Mouse (Mus musculus): ENCODE measurements around the gene Nudt11. TPM values are rescaled to one million over a fixed set of nuclear protein-coding genes. Genes with fewer than 3 reads are reported as not detected.
"Not testable (repeated sequence)": the region's sequence is repeated elsewhere in the genome, so short reads cannot be mapped to it uniquely, and the experiment has no call there.

The Nudt11 gene
- polyA plus RNA-seq (2011; ENCODE audit: insufficient read depth, insufficient read length, low replicate concordance, missing spikeins) = not detected in 2 replicates

DNA sequence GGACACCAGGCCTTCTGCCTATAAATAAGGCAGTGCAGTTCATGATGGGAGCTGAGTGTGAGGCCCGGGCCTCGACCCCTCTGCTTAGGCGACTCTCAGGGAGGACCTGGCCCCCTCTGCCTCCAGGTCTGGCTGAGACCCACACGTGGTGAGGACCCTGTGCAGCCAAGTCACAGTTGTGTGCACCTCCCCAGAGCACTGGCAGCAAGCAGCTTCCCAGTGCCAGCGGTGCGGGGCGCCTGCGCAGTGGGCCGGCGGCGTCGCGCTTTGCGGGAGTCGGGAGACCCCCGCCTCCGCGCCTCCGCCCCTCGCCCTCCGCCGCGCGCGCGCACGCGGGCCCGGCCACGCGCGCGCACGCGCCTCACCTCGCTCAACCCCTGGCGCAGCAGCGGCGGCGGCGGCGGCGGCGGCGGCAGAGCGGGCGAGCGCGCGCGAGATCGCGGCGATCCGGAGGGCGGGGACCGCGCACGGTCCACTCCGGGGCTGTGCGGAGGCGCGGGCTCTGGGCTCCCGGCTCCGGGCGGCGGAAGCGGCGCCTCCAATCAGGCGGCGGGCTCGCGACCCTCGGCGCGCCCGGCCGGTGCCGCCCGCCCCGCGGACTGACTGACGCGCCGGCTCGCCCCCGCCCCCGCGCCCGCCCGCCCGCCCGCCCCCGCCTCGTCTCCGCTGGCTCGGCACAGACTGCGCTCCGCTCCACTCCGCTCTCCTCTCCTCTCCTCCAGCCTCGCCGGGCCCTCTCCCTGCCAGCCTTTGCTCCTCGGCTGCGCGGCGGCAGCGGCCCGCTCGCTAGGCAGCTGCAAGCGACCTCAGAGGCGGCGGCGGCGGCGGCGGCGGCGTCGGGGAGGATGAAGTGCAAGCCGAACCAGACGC, at the start of gene Nudt11:
Nudt11 (plus strand) TSS at position 388 of the 870 bp plus-strand sequence.
- 17% methylated on average over 17 of the region's 121 CpGs for WGBS
- not testable (repeated sequence) for H3K4me3 ChIP-seq (replicated peaks; ENCODE audit: control insufficient read depth, low read depth, low read length); H3K27ac ChIP-seq (ENCODE audit: control insufficient read depth, insufficient read depth, low read depth, low read length, poor library complexity); H3K4me1 ChIP-seq (ENCODE audit: control insufficient read depth, insufficient read depth, low read length)

DNA sequence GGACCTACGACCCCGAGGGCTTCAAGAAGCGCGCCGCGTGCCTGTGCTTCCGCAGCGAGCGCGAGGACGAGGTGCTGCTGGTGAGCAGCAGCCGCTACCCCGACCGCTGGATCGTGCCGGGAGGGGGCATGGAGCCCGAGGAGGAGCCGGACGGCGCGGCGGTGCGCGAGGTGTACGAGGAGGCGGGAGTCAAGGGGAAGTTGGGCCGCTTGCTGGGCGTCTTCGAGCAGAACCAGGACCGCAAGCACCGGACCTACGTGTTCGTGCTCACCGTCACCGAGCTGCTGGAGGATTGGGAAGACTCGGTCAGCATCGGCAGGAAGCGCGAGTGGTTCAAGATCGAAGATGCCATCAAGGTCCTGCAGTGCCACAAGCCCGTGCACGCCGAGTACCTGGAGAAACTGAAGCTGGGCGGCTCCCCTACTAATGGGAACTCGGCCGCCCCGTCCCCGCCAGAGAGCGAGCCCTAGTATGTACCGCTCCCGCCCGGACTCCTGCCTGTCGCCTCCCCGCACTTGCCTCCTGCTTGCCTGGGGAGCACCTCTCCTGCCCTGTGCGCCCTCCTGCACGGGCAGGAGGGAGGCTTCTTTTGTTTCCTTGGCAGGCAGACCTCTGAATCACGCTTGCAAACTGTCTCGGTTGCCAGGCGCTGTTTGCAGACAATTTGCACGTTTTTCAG, 822 bp downstream of the Nudt11 start:
- not testable (repeated sequence) for H3K4me1 ChIP-seq (ENCODE audit: control insufficient read depth, insufficient read depth, low read length); H3K4me3 ChIP-seq (replicated peaks; ENCODE audit: control insufficient read depth, low read depth, low read length); H3K27ac ChIP-seq (ENCODE audit: control insufficient read depth, insufficient read depth, low read depth, low read length, poor library complexity)
- WGBS = 6% methylated on average over 9 of the region's 60 CpGs

DNA sequence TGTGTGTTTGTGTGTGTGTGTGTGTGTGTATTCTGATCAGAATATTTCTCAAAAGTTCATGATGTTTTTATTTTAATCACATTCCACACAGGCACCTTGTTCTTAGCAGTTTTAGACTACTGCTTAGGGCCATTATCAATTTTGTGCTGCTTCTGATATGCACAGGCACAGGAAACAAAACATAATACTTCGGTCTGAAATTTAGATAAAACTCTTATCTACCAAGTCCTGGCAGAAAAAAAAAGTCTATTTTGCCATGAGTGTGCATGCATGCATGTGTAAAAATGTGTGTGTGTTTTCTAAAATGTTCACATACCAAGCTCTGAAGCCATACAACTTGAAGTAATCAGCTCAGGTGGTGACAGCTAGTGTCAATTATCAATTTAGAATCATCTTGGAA, 14.3 kb downstream of the Nudt11 start:
- Histone ChIP-seq H3K4me3 (replicated peaks; ENCODE audit: control insufficient read depth, low read depth, low read length) (no peak overlapping the region), H3K27ac (ENCODE audit: control insufficient read depth, insufficient read depth, low read depth, low read length, poor library complexity) (no peak overlapping the region), H3K4me1 (ENCODE audit: control insufficient read depth, insufficient read depth, low read length) (no peaks in the 10 kb centered on the region)
- TF ChIP-seq CTCF (IDR thresholded peaks at IDR 0.05; ENCODE audit: control insufficient read depth, insufficient read depth, low read length) = no peak
- no peak for TF ChIP-seq POLR2A (IDR thresholded peaks at IDR 0.05; ENCODE audit: borderline replicate concordance, control insufficient read depth, low read depth, low read length)
- WGBS = 63% methylated on average over 1 of the region's 1 CpGs

DNA sequence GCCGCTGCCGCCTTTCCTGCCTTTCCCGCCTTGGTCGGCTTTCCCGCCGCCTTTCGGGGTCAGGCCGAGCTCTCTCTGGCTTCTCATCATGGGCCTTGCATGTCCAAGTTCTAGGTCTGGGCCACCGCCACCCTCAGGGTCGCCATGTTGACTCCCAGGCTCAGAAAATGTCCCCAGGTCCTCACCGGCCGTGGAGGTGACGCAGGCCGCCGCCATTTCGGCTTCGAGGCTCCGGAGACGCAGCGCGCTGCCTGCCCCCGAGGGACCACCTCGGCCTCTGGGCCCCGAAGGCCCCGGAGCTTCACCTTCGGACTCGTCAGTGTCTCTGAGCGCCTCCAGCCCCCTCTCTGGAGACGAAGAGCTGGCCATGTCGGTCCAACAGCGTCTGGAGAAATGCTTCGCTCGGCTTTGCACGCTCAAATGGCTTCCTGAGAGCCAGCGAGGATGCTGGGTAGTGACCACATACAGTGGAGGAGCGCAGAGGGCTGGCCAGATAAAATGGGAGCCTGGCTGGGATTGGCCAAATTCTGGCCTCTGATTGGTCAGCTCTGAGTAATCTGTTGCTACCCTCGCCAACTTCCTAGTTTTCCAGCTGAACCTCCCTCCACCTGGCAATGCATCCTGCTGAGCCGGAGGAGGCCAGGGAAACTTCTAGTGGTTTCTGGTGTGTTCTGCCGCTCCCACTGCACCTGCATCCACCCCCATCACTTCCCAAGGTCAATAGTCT, 35.9 kb downstream of the Nudt11 start, which contains the start of gene AU022751:
AU022751 (minus strand) TSS at position 466 of the 727 bp plus-strand sequence.
- TF ChIP-seq POLR2A (IDR thresholded peaks at IDR 0.05; ENCODE audit: borderline replicate concordance, control insufficient read depth, low read depth, low read length) = no peak
- no peak for TF ChIP-seq CTCF (IDR thresholded peaks at IDR 0.05; ENCODE audit: control insufficient read depth, insufficient read depth, low read length)
- 86% methylated on average over 36 of the region's 39 CpGs for WGBS
- no peak within 1 kb of the TSS for H3K4me3 ChIP-seq (replicated peaks; ENCODE audit: control insufficient read depth, low read depth, low read length)
- no peaks in the 10 kb centered on the region for H3K4me1 ChIP-seq (ENCODE audit: control insufficient read depth, insufficient read depth, low read length)
- H3K27ac ChIP-seq (ENCODE audit: control insufficient read depth, insufficient read depth, low read depth, low read length, poor library complexity) = no peak within 1 kb of the TSS

DNA sequence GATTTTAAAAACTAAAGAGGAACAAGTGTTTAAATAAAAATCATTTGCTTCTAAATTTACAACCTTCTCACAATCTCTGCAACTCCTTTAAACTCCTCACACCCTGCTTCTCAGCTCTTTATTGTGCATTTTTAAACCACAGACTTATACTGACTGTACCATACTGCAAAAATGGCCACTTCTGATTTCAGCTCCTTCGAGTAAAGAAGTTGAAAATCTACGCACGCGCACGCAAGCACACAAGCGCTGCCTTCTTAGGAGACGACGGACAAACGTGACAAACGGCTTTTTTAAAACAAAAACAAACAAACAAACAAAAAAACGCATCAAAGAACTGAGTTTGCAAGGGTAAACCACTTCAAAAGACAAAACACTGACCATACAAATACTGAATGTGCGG, 44.3 kb downstream of the Nudt11 start:
- no peak for TF ChIP-seq POLR2A (IDR thresholded peaks at IDR 0.05; ENCODE audit: borderline replicate concordance, control insufficient read depth, low read depth, low read length)
- no peak for TF ChIP-seq CTCF (IDR thresholded peaks at IDR 0.05; ENCODE audit: control insufficient read depth, insufficient read depth, low read length)
- Histone ChIP-seq H3K4me1 (ENCODE audit: control insufficient read depth, insufficient read depth, low read length) (no peaks in the 10 kb centered on the region), H3K27ac (ENCODE audit: control insufficient read depth, insufficient read depth, low read depth, low read length, poor library complexity) (no peak overlapping the region), H3K4me3 (replicated peaks; ENCODE audit: control insufficient read depth, low read depth, low read length) (no peak overlapping the region)
- 35% methylated on average over 12 of the region's 12 CpGs for WGBS

DNA sequence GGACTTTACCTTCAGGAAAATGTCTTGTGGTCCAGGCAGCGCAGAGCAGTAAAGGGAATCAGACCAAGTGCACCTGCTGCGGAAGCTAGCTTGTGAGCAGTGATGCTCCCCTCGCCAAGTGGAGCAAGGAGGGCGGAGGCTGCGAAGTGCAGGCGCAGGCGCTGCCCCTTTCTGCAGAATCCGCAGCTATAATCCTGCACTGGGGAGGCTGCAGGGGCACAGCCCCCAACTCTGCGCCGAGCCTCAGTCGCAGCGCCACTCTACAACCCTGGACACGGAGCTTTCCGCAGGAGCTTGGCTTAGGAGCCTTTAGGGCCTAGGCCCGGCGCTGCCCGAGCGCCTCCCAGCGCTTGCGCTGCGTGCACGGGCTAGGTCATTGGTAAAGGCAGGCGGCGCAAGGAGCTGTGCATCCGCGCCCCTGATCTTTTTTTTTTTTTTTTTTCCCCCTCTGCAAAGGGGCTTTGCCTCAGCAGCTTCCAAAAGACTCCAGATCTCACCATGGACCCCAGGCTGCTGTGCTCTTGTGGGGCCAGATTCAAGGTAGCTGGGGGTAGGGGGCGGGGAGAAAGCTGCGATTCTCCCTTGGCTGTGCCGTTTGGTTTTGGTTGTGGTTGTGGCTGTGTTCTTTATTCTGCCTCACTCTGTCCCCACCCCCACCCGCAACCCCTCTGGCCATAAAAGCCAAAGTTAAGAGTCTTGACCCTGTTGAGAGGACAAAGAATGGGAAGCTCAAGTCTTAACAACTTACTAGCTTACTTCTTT, 44.9 kb downstream of the Nudt11 start:
- H3K27ac ChIP-seq (ENCODE audit: control insufficient read depth, insufficient read depth, low read depth, low read length, poor library complexity) = no peak overlapping the region

More for the DNA sequence above, 44.9 kb downstream of the Nudt11 start:
- no peaks in the 10 kb centered on the region for H3K4me1 ChIP-seq (ENCODE audit: control insufficient read depth, insufficient read depth, low read length)
- no peak overlapping the region for H3K4me3 ChIP-seq (replicated peaks; ENCODE audit: control insufficient read depth, low read depth, low read length)
- no peak for TF ChIP-seq POLR2A (IDR thresholded peaks at IDR 0.05; ENCODE audit: borderline replicate concordance, control insufficient read depth, low read depth, low read length)
- no peak for TF ChIP-seq CTCF (IDR thresholded peaks at IDR 0.05; ENCODE audit: control insufficient read depth, insufficient read depth, low read length)
- 10% methylated on average over 27 of the region's 30 CpGs for WGBS

Other genes starting within 250 kb of the Nudt11 start
- not detected in 2 replicates for gene AU022751, start 36.0 kb downstream of the Nudt11 start, polyA plus RNA-seq (2011; ENCODE audit: insufficient read depth, insufficient read length, low replicate concordance, missing spikeins)
- gene Nudt10, start 125.6 kb downstream of the Nudt11 start, polyA plus RNA-seq (2011; ENCODE audit: insufficient read depth, insufficient read length, low replicate concordance, missing spikeins) = not detected in 2 replicates

Measured in bone marrow, adult 2 months (tissue).